Comparison of ENCODE assay signal across 24 mouse cellular contexts in the genomic region with DNA sequence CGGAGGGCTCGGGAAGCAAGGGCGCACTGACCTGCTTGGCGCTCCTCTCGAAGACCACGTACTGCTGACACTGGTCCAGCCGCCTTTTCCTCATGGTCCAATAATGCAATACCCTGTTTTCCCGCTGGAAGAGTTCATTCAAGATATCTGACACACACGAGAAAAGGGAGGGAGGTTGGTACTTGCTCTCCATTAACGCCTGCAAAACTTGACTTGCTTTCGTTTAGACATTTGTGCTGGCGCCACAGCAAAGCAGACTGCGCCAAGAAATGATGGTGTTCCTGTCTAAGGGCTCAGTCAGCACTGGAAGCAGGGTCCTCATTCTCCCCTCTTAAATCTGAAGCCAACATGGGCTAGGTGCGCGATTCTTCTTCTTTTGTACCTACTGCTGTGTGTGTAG.
"Had no signal": no experiment of that assay in that cellular context is flagged by ENCODE, and none has a peak within 500 bp of the region (broad histone marks: within the 10 kb centered on the region; RNA-seq: fewer than 3 reads in every experiment).

No protein-coding gene starts in this region.

- H3K9ac ChIP-seq: kidney, embryonic 15.5 days; limb, embryonic 13.5 days; liver, embryonic 12.5 days; liver, embryonic 15.5 days; lung, embryonic 15.5 days; neural tube, embryonic 12.5 days; neural tube, embryonic 15.5 days had no signal

- H3K4me2 ChIP-seq: kidney, embryonic 15.5 days; limb, embryonic 13.5 days; liver, embryonic 12.5 days; liver, embryonic 15.5 days; lung, embryonic 15.5 days; midbrain, embryonic 11.5 days; neural tube, embryonic 12.5 days; neural tube, embryonic 15.5 days had no signal

- H3K4me1 ChIP-seq: kidney, embryonic 15.5 days; limb, embryonic 10.5 days; limb, embryonic 13.5 days; lung, embryonic 15.5 days; neural tube, embryonic 12.5 days; neural tube, embryonic 15.5 days had no signal

- ATAC-seq: intestine, postnatal 0 days; liver, embryonic 12.5 days had no signal

- H3K27ac ChIP-seq: kidney, embryonic 15.5 days; limb, embryonic 10.5 days; limb, embryonic 13.5 days; liver, embryonic 12.5 days; liver, embryonic 15.5 days; lung, embryonic 15.5 days; neural tube, embryonic 12.5 days; neural tube, embryonic 15.5 days; stomach, postnatal 0 days had no signal

- H3K9me3 ChIP-seq: kidney, embryonic 15.5 days; limb, embryonic 10.5 days; limb, embryonic 13.5 days; liver, embryonic 12.5 days; liver, embryonic 15.5 days; lung, embryonic 15.5 days; neural tube, embryonic 12.5 days; neural tube, embryonic 15.5 days had no signal

- H3K4me3 ChIP-seq: kidney, embryonic 15.5 days; limb, embryonic 10.5 days; limb, embryonic 13.5 days; liver, embryonic 12.5 days; liver, embryonic 15.5 days; lung, embryonic 15.5 days; neural tube, embryonic 12.5 days; neural tube, embryonic 15.5 days had no signal

- H3K27me3 ChIP-seq: kidney, embryonic 15.5 days; limb, embryonic 13.5 days; liver, embryonic 12.5 days; liver, embryonic 15.5 days; lung, embryonic 15.5 days; neural tube, embryonic 12.5 days; neural tube, embryonic 15.5 days had no signal

- DNase-seq: kidney, adult 8-10 months; kidney, postnatal 10 days; liver; lung, adult 18-20 months; lung, postnatal 10 days; lung, postnatal 4 days; midbrain, embryonic 14.5 days; right cerebral cortex, adult 18-20 months; right cerebral cortex, postnatal 14 days; right cerebral cortex, postnatal 4 days; thymus, adult 2 months; thymus, postnatal 14 days; thymus, postnatal 4 days had no signal
